In genomic region chr12:117901352-117901751, GRCm38 (mm10) we compare ENCODE assay signal across 4 mouse cellular contexts.
DNase-seq lines count a peak whose midpoint lies in the region; ATAC-seq lines count a peak whose summit lies in the region.
"Not testable (repeated sequence)": the region's sequence is repeated elsewhere in the genome, so short reads cannot be mapped to it uniquely, and the experiment has no call there.

No protein-coding gene starts in this region.

- not testable (repeated sequence) for H3K27me3 ChIP-seq in intestine, embryonic 15.5 days (replicated peaks); stomach, embryonic 15.5 days (replicated peaks); stomach, embryonic 16.5 days (ENCODE audit: control insufficient read depth, insufficient read depth, low read length)

- ATAC-seq in intestine, embryonic 15.5 days = peak; percentile 25; the same call in 1 of the 2 replicates
- peak; percentile 74; the same call in 1 of the 2 replicates for ATAC-seq in stomach, embryonic 15.5 days (ENCODE audit: insufficient read depth, low FRiP score, low read depth)
- ATAC-seq in stomach, embryonic 16.5 days (ENCODE audit: insufficient read depth, low FRiP score) = peak; percentile 64; the same call in 1 of the 2 replicates

- 33% methylated on average over 2 of the region's 4 CpGs for WGBS in intestine, embryonic 15.5 days
- WGBS in stomach, embryonic 15.5 days = 19% methylated on average over 2 of the region's 4 CpGs
- 35% methylated on average over 2 of the region's 4 CpGs for WGBS in stomach, embryonic 16.5 days

- H3K4me1 ChIP-seq in intestine, embryonic 15.5 days (replicated peaks); stomach, embryonic 15.5 days; stomach, embryonic 16.5 days (ENCODE audit: control insufficient read depth, insufficient read depth, low read length): not testable (repeated sequence)

- H3K27ac ChIP-seq in intestine, embryonic 15.5 days; stomach, embryonic 15.5 days; stomach, embryonic 16.5 days (ENCODE audit: low read length): not testable (repeated sequence)

- not testable (repeated sequence) for H3K9ac ChIP-seq in intestine, embryonic 15.5 days; stomach, embryonic 15.5 days; stomach, embryonic 16.5 days (ENCODE audit: low read length)

- H3K36me3 ChIP-seq in intestine, embryonic 15.5 days; stomach, embryonic 15.5 days; stomach, embryonic 16.5 days (ENCODE audit: control insufficient read depth, insufficient read depth, low read length): not testable (repeated sequence)

- not testable (repeated sequence) for H3K4me3 ChIP-seq in intestine, embryonic 15.5 days (replicated peaks); stomach, embryonic 15.5 days (replicated peaks); stomach, embryonic 16.5 days (replicated peaks; ENCODE audit: low read length)

- peak; percentile 3 for DNase-seq in adipocyte (ENCODE audit: low spot score)

- H3K9me3 ChIP-seq in intestine, embryonic 15.5 days; stomach, embryonic 15.5 days; stomach, embryonic 16.5 days (replicated peaks; ENCODE audit: control insufficient read depth, low read length): not testable (repeated sequence)

- H3K4me2 ChIP-seq in intestine, embryonic 15.5 days (replicated peaks); stomach, embryonic 15.5 days; stomach, embryonic 16.5 days (ENCODE audit: low read depth, low read length): not testable (repeated sequence)
